Mouse (Mus musculus) CD4-positive helper T cell, adult 2 months (primary cell): ENCODE measurements around the gene Rwdd1.
A peak's percentile ranks its signal among the peaks of the same experiment; 100 is the strongest.
"Not testable (repeated sequence)": the region's sequence is repeated elsewhere in the genome, so short reads cannot be mapped to it uniquely, and the experiment has no call there.

ENCODE experiments used
- DNase-seq: peaks from one replicate; pipeline ENCODE4 v3.0.0-alpha.2; 2012; ENCODE audit warnings: low read depth, missing footprints, low spot score

Rwdd1 gene

DNA sequence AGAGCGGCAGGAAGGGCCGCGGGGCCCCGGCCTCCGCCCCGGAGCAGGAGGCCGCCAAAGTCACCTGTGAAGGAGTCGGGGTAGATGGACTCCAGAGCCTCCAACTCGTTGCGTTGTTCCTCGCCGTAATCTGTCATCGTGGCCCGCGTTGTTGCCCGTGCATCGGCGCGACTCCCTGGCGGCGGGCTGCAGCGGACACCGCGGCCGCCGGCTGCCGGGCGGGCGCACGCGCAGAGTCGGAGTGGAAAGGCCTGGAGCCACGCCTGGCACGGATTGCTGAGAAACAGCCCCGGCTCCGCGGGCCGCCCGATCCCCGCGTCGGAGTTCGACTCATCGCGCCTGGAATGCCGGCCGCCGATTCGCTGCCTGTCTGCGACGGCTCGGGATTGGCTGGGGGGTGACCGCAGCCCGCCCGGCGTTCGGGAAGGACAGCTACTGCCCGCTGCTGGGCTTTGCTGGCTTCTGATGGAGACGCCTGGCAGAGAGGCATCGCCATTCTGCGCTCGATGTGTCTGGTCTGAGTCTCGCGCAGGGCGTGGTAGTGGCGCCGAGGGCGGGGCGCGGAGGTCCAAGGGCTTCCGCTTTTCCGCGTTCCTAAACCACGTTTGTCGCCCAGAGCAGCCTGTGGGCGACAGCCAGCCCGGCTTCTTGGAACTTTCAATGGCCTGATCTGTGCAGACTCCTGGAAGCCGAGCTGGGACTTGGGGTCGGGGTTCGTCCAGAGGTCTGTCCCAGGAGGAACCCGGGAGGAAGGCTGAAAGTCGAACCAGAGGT lies at the start of gene Rwdd1:
Gene Rwdd1, minus strand, starts transcription at position 323 of the 774 bp plus-strand sequence.
- peak; percentile 98 for DNase-seq

DNA sequence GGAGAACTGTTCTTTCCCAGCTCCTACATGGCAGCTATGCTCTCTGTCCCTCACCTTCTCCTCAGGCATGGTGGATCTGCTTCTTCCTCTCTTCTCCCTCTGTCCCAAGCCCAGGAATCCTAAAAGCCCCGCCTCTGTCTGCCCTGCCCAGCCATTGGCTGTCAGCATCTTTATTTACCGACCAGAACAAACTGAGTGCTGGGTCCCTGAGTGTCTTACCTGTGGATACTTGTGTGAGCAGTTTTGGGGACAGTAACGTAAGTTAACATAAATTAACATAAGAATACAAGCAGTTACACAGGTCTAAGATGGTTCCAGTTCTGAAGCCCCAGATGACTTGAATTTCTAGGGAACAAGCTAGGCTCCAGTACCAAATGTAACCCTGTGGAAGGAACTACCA lies 47.2 kb upstream of the Rwdd1 start:
- no peak for DNase-seq

DNA sequence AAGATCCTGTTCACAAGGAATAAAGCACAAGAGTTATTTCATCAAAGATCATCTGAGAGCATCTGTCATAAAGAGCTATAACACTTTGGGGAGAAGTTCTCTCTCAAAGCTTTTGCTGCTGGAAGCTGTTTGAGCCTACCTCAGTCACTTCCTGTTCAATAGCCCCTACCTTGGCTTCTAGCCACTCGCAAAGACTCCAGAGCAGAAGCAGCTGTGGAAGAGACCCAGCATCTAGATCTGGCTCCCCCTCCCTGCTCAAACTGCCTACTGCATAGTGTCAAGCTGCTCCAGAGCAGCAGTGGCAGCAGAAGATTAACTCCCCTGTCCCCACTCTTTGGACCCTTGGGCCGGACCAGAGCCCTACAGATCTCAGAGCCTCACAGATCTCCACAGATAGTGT lies 34.6 kb upstream of the Rwdd1 start:
- no peak for DNase-seq

DNA sequence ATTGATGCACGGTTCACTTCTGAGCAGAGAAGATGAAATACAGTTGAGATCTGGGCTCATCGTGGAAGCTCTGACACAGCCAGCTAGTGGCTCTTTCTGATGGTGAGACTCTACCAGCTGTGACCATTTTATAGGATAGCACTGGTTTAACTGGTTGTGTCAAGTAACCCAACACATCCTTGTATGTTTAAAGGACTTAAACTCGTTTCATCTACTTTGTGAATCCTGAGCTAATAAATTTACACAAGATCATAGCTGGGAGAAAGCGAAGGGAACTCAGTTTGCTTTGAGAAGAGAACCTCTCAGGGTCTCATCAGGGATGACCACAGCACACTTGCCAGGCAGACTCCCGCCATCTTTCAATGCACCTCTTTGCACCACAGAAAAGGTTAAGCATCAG lies 24.8 kb upstream of the Rwdd1 start, which contains the start of gene Calhm4:
Gene Calhm4, minus strand, starts transcription at position 101 of the 400 bp plus-strand sequence.
- no peak for DNase-seq

DNA sequence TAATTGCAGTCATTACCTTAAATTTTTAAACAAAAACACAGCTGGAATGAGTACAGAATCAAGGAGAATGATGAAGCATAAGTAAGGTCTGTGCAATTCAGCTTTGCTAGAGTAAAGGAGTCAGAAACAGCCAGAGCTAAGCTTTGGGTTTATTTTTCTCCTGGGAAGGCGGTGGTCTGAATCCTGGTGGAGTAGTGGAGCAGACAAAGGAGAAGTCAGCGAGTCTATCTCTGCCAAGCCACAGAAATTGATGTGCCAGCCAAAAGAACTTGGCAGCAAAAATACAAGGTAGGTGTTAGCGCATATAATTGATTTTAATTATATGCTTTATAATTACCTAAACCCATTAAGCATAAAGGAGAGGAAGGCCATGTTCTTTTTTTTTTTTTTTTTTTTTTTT lies 18.0 kb upstream of the Rwdd1 start, which contains the start of gene Trappc3l:
Gene Trappc3l, plus strand, starts transcription at position 197 of the 400 bp plus-strand sequence.
- DNase-seq = no peak

DNA sequence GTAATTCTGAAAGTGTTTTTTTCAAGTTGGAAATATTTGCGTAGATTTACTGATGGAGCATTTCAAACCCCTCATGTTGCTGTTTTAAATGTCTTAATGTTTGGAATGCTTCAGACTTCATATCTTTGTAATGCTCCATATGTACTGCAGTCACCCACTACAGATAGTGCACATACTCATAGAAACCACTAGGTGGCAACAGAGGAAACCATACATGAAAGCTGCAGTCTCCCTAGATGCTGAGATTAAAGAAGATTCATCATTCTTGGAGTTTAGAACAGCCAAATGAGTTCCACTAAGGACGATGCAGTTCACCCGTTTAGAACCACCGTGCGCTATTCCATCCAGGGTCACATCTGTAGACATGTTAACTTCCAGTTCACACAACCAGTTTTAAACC lies 17.2 kb upstream of the Rwdd1 start:
- DNase-seq = peak; percentile 54

DNA sequence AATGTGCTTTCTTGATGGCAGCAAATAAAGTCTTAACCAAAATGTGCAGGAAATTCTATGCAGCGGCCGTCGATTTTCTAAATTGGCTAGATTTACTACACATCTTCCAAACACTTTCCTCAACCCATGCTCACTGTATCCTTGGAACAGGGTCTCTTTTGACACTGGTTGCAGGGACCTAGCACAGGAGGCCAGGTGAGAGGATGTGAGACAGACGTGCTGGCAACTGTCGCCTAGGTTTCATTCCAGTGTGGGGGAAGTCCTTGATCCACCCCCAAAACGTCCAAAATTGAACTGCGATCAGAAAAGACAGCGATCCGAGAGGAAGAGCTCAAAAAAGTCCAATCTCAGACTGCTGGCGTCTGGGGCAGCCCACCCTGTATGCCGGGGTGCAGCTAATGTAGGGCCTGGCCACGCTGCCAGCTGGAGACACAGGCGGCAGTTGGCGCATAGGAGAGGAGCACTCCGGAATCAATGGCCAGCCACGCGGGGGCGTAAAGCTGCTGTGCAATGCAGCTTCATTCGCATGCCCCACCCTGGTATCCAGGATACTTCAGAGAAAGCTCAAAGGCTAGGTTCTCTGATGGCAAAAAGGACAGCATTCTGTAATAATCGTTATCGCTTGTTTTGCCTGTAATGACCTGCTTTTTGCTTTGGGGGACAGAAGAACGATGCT lies 14.3 kb upstream of the Rwdd1 start:
- peak; percentile 69 for DNase-seq

DNA sequence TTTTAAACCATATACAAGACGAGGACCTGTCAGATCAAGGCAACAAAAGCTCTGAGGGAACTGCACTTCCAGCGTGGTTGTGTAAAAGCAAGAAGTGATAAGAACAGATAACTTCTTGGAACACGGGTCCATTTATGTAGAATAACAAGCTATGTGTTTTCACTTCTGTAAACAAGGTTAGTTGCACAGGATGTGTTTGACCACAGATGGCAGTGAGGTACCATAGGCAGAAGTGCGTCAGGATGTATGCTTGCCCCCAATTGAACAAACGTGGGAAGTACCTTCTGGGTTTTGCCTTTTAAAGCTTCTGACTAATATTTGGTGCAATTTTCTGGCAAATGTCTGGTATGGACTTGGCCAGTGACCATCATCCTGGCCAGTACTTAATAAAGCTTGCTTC lies 10.9 kb upstream of the Rwdd1 start:
- DNase-seq = peak; percentile 42

DNA sequence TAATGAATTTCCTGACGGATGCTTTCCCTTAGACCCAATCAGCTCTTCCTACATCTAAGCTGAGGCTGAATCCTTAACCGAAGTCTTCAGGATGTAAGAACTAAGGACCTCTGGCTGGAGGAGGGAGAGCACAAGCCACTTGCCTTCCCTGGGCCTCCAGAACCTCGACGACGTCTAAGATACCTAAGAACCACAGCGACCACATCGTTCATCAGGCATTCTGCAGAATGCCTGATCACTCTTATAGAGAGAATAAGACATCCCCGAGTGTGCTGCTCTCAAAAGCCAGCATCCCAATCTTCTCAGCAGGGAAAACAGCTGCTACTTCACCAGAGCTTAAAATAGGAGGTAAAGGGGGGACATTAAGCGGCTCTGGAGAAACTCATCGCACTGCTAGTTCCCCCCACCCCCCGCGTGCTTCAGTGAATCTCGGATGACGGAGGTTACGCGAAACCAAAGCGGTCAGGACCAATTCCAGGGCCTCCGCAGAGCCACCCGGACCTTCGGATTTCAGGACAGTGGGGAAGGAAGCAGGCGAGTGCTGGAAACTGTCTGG lies 600 bp downstream of the Rwdd1 start:
- DNase-seq = peak; percentile 46

DNA sequence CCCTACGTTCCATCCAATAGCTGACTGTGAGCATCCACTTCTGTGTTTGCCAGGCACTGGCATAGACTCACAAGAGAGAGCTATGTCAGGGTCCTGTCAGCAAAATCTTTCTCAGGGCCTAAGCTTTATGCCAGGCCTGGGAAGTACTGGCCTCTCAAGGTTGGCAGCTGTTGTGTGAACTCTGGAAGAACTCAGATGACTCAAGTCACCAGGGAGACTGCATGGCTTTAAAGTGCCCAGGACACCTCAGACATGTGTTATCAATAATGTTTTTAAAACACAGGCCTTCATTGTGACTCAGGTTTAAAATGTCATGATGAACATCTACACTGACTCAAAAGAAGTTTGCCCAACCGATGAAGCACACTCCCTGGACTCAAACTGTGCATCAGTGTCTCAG lies 6.2 kb downstream of the Rwdd1 start:
- DNase-seq = no peak

DNA sequence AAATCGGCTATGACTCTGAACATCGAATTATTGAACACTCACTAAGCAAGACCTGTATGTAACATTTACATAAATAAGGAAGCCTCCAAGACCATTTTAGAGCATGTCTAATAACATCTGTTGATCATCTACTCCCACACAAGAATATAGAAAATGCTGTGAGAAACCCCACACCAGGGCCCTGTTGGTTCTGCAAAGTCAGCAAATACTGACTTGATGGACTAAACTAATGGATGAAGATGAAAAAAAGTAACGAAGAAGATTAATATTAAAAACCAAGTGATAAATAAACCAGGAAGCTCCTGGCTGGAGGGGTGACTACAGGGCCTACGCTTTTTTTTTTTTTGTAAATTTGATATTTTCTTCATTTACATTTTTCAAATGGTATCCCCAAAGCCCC lies 6.8 kb downstream of the Rwdd1 start:
- no peak for DNase-seq

DNA sequence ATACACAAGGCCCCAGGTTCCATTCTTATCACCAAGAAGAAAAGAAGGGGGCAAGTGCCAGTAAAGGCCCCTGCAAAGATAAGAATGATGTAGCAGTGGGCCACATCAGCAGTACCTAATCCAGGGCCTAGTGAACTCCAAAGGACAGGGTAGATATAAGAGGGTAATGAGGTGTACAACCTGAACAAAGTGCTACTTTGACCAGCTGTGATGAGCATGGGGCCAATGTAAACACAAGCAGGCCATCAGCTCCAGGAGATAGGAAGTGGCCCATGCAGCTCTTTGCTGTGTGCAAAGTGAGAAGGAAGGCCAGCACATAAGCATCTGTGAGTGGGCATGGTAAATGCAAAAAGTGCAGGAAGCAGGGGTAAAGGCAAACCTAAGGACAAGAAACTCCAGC lies 21.0 kb downstream of the Rwdd1 start:
- DNase-seq = no peak

DNA sequence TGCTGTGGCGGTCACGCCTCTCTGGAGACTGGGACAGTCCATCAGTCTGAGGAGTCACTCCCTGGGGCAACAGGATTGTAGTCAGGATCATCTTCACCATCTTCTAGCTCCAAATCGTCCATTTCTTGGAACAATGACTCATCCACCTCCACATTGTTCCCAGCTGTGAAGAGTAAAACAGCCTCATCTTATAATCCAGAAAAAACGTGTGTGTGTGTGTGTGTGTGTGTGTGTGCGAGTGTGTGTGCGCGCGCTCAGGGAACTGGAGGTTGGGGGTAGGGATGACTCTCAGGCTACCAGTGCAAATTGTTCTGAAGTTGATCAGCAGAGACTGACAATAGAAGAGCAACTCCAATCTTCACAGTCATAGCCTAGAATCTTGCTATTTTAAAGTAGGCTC lies 22.7 kb downstream of the Rwdd1 start:
- not testable (repeated sequence) for DNase-seq

DNA sequence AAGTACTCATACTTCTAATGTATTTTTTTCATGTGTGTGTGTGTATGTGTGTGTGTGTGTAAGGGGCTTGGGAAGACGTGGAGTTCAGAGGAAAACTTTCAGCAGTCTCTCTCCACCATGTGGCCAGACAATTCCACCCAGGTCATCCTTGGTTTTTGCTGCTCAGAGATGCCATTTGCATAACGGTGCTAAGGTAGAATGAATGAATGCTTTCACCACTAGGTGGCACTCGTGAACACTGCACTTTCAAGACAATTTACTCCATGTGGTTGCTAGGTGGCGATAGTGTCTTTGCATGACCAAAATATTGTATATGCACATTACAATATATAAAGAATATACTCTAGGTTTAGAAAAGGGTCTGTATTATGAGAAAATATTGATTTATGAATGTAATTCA lies 32.7 kb downstream of the Rwdd1 start:
- peak; percentile 82 for DNase-seq

DNA sequence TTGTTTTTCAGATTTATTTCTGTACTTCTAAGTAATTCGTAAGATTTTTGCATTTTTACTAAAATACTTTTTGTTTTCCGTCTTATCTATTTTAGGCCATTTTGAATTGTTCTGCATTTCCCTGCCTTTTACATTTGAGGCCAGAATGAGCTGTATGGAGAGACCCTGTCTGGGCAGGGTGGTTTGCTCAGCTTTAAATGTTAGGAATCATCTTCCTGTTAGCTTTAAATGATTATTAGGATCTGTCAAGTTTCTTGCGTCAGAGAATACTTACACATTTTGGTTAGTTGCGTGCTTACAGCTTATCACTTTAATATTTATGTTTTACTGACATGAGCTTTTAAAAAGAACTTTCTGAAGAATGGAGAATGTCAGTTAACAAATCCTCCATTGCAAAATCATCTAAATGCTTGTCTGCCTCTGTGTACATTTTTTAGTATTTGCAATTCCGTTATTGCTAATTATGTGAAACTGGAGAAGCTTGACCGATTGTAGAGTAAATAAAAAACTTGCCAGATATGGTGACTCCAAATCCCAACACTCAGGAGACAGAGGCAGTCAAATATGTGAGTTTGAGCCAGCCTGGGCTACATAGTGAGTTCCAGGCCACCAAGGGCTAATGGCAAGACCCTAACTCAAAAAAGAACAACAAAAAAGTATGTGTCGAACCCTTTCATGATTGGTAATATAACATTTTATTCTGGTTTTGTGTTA lies 44.5 kb downstream of the Rwdd1 start:
- DNase-seq = no peak

DNA sequence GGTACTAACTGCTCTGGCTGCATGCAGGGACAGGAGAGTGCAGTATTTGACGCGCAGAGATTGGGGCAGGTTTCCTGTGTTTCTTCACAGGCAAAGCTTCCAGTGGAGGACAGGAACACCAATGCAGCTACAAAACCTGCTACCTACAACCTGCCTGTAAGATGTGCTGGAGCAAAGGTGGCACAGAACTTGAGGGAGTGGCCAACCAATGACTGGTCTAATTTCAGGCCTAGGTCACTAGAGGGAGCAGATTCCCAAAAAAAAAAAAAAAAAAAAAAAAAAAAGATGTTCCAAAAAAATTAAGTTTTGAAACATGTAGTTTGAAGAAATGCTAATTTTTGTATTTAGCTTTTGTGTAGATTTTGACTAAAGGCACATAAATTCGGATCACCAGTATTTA lies 66.9 kb downstream of the Rwdd1 start:
- DNase-seq = no peak

DNA sequence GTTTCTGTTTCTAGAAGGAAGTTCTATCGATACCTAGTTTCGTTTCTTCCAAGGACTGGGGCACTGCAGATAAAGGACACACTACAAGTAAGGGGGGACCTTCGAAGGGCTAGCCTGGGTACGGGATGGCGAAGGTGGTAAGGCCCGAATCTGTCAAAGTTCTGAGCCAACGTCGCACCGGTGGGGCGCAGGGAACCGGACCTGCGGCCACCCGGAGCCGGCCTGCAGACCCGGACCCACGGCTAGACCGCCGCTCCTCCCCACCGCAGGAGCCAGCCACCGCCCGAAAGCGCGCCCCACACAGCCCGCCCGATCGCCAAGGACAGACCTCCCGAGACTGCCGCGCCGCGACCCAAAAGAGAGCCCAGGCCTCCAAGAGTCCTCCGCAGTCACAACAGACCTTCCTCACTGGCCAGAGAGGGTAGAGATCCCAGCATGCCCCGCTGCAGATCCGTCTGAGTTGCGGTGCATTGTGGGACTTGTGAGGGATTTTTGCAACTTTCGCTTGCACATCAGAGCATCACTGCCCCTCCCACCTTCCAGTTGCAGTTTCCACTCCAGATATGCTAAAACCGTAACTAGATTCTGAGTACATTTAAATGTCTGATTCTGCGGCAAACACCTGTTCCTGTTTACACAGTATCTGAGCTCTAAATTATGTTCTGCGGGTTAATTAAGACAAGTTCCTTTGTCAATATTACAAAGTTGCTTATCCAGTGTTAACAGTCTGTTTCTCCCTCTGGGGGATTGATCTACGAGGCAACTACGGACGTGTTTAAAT lies 68.4 kb downstream of the Rwdd1 start, which contains the start of gene Zup1:
Gene Zup1, minus strand, starts transcription at position 467 of the 781 bp plus-strand sequence.
- DNase-seq = peak; percentile 92
